Mouse (Mus musculus) E14TG2a.4 (cell line): ENCODE data around the gene Ddx21.

Experiments
- CTCF ChIP-seq: conservative IDR thresholded peaks from 2 replicates; pipeline ENCODE4 v1.5.1; 2014; ENCODE audit warnings: low read length
- NANOG ChIP-seq: IDR thresholded peaks from 2 replicates; pipeline ENCODE4 v1.6.1; 2014; ENCODE audit warnings: borderline replicate concordance, low read length, mixed read lengths
- POU5F1 ChIP-seq: IDR thresholded peaks from 2 replicates; pipeline ENCODE4 v1.6.1; 2014; ENCODE audit warnings: low read length, borderline replicate concordance

DNA sequence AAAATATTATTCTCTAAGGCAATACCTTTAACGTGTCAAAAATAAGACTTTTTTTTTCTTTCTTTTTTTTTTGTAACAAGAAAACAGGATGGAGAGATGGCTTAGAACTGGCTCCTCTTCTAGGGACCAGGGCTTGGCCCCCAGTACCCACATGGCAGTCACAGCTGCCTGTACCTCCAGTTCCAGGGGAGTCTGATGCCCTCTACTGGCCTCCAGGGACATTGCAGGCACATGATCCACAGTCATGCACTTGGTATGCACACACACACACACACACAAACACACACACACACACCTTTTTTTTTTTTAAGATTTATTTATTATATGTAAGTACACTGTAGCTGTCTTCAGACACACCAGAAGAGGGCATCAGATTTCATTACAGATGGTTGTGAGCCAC lies 44.3 kb downstream of the Ddx21 start:
- TF ChIP-seq CTCF (peak; percentile 57), NANOG (no peak), POU5F1 (no peak)
